Mouse (Mus musculus) fat pad, adult 2 months (tissue): ENCODE measurements at regions not wholly inside any gene's neighbourhood (a gene's known extent, or its start where the extent isn't known, plus 50 kb on each side); places are given as distances from the start of the nearest gene placed in this dataset.

Experiments used
- DNase-seq: peaks from one replicate; pipeline ENCODE4 v3.0.0-alpha.2; 2011; ENCODE audit warnings: low read depth, low spot score; ENCODE audit errors: extremely low read depth

- no peak for DNase-seq
Observed at GRCm38 (mm10) chr16:78040149-78040920, 261.0 kb upstream of the Cxadr start.

- DNase-seq: no peak
Observed at GRCm38 (mm10) chr16:78019605-78020285, 281.5 kb upstream of the Cxadr start.

DNA sequence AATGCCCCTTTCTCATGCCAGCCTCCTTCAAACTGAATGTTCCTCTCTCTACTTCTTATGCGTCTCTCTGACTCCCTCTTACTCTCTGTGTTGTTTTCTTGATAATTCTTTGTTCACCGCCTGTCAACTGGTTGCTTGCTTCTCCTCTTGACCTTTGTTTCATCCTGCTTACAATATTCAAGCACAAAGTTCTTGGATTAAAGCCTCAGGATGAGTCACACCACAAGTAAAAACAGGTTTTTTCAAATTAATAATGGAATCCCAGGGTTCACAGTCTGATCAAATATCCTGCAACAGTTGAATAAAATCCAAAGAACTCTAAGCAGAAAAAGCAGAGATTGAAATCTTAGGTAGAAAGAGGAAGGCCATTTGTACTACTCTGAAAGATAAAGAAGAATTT, 285.9 kb upstream of the Cxadr start:
- no peak for DNase-seq

DNA sequence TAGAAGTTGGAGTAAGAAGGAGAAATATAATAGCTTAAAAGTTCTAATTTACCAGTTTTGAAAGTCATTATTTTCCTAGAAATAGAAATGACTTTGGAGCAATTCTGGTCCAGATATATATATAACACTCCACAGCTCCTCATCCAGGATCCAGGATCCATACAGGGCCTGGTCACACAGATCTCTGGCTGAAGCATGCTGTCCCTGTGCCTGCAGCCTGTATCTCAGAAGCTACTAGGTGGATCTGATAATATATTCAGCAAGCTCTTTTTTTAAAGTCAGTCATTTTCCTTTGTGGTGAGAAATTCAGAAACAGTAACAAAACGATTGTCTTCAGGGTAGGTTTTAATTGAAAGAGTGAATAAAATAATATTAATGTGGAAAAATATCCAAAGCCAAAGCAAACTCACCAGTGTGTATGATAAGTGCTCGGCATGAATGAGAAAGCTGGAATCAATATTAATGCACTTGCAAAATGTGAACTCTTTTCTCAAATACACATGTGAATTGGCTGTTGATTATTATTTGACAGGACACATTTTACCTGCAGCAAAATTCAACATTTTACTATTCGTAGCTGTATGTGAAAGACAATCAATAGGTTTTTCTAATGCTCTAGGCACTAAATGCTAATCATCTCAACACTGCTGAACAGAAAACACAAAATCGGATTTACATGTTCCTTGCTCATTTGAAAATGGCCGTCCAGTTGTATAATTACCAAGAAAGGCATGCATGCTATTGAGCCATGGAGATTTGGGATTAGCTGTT, 288.1 kb upstream of the Cxadr start:
- no peak for DNase-seq

DNA sequence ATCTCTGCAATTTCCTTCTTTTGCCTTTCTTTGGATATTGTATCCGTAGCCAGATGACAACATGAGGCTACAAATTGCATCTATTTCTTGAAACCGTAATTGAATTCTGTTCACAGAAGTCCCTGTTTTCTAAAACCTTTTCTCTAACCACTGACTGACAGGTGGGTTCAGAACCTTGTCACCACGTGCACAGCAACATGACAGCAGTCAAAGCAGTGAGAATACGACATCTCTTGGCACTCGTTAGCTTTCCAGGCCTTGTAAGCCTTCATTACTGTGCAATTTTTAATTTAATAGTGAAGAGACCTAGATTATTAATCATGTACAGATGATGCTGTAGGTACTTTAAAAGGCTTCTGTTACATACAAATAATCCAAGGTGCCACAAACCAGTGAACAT, 297.3 kb upstream of the Cxadr start:
- no peak for DNase-seq

DNA sequence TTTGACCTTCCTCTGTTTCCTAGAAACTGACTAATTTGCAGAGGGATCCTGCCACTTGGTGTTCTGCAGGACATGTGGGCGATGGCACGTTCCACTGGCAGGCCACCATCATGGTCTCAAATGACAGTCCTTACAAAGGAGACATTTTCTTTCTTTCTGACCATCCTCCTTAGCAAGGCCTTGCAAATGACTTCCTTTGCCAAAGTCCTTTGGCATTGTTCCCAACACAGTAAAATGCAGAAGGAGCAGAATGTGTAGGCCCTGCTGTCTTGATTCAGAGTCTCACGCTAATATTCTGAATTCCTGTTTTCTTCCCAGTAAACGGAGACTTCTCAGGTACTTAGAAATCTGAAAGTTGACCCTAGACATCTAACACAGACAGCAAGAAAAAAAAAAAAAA, 308.3 kb upstream of the Cxadr start:
- no peak for DNase-seq

GRCm38 (mm10) chr16:77989791-77990325, 311.4 kb upstream of the Cxadr start:
- DNase-seq: peak; percentile 74

- DNase-seq: no peak
Observed at GRCm38 (mm10) chr16:77989139-77989538, 312.1 kb upstream of the Cxadr start.

- DNase-seq: no peak
Observed at GRCm38 (mm10) chr16:77986884-77987529, 314.3 kb upstream of the Cxadr start.

DNA sequence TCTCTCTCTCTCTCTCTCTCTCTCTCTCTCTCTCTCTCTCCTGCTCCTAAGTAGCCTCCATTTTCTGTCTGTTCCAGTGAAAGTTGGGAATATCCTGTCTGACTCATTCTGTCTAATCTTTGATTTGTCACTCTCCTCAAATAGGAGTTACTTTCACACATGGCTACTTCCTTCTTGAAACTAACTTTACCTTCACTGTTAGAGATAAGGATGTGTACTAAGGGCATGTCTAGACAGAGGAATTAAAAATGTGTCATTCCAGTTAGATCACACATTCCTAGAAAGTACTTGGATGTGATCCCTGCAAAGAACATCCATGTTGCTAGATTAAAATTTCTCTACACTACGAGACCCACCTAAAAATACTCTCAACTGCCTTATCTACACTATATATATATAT, 346.9 kb upstream of the Gm11146 start:
- no peak for DNase-seq

DNA sequence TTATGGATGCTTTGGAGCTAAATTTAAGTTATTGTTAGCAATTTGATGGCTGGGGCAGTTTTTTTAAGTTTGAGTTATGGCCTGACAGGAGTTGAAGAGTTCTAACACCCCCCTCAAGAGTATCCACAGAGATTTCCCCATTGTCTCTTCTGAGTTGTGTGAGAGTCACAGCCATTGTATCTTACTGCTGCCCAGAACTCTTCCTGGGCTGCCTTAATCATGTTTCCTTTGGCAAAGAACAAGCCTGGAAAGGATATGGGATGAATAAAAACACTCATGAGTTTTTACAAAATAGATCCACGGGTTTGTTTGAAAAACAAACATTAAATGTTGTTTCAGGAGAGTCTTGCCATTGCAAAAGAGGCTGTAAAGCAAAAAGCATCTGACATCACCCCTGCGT, 343.5 kb upstream of the Gm11146 start:
- DNase-seq: no peak

GRCm38 (mm10) chr16:77931025-77931723, 329.3 kb upstream of the Gm11146 start:
- no peak for DNase-seq

- no peak for DNase-seq
Observed at GRCm38 (mm10) chr16:77914160-77915070, 312.5 kb upstream of the Gm11146 start.

GRCm38 (mm10) chr16:77894247-77894646, 292.4 kb upstream of the Gm11146 start:
- DNase-seq: no peak

GRCm38 (mm10) chr16:77893690-77894089, 291.8 kb upstream of the Gm11146 start:
- peak; percentile 36 for DNase-seq

DNA sequence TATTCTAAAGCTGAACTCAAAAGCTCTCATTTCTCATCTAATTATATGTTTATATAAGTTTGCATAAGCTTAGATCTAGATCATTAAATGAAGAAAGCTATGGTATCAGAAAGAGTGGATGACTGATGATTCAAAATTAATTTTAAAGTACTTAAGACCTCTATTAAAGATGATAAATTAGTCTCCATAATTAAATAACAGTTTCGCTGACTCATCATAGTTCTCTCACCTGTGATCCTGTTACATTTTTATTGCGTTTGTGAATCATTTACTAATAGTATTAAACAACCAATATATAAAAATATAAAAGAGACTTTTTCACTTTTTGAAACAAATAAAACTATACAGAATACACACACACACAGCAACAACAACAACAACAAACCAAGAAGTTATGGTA, 290.8 kb upstream of the Gm11146 start:
- no peak for DNase-seq

GRCm38 (mm10) chr16:77889348-77889747, 287.5 kb upstream of the Gm11146 start:
- no peak for DNase-seq

- no peak for DNase-seq
Observed at GRCm38 (mm10) chr16:77885060-77885679, 283.3 kb upstream of the Gm11146 start.

DNA sequence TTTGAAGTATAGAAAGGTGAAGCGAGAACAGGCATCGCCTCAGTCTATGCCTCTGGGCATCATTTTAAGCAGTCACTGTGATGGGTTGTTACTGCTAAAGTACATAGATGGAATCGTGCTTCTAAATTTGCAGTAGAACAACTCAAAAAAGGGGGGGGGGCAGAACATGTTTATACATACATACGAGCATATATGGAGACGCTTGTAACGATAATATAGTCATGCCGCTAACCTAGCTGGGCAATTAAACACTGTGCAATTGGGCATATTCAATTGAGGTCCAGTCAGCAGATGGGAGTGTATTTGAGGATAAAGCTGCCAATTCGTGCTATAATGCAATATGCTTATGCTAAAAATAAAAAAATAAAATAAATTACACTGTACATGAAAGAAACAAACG, 282.6 kb upstream of the Gm11146 start:
- DNase-seq: no peak
